Mouse (Mus musculus) adrenal gland, adult 18-20 months (tissue): Measurements from ENCODE around the gene Pacs2. TPM values are rescaled to one million over a fixed set of nuclear protein-coding genes. Genes with fewer than 3 reads are reported as not detected.

Experiments
- DNase-seq, 2 experiments: peaks; one replicate each; pipeline ENCODE4 v3.0.0; 2021 to 2022; ENCODE audit warnings: low spot score in 2 of 2
- total RNA-seq, 2 experiments: library from RNA; stranded (reverse); gene quantifications; 1 replicate in 1 of 2; 2 replicates in 1 of 2; pipeline ENCODE4 v1.2.3; 2021

The Pacs2 gene
- total RNA-seq, 2 experiments from 2014 or later, result 34.3 to 38.0 TPM

DNA sequence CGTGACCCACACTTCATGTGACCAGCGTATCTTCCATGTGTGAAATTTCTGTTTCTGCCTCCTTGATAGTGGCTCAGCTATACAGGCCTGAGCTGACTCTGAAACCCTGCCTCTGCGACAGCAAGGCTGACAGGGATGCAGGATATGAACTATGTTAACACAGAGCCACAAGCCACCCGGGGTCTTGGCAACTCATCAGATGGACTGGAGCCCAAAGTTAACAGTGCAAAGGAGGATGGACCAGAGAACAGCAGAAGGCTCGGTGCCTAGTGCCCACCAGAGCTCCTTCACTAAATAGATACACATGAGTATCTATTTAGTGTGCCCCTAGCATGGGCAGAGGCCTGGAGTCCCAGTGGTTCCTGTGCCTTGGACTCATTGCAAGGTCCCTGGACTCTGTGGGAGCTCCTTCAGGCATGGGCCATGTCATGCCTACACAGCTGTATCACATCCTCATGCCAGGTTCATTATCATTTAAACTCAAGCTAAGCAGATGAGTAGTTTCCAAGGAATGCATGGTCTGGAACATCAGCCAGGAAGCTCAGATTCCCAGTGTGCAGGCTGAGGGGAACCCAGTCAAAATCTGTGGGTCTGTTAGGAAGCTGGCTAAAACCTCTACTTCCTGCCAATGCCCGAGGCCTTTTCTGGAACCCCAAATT is 2.5 kb upstream of the Pacs2 start:
- no peak for DNase-seq

GRCm38 (mm10) chr12:113012443-113012842 is 1.9 kb upstream of the Pacs2 start:
- no peak for DNase-seq

DNA sequence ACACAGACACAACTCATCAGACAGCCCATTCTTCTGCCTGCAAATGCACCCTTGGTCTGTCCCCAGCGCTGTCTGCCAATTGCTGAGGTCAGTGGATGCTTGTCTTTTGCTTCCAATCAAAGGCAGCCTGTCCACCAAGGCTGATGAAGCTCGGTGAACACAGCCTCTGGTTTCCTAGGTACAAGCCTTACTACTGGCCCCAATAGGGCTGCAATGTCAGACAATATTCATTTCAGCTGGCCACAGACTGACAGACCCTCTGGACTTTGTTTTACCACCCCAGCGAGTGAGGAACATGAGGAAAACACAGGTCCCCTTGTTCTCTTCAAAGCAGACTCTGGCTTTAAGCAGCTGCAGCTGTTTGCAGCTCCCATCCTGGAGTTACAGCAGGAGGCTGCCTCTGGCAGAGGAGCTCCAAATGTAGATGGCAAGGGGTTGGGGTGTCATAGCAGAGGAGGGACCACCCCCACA is 1.3 kb upstream of the Pacs2 start:
- no peak for DNase-seq

DNA sequence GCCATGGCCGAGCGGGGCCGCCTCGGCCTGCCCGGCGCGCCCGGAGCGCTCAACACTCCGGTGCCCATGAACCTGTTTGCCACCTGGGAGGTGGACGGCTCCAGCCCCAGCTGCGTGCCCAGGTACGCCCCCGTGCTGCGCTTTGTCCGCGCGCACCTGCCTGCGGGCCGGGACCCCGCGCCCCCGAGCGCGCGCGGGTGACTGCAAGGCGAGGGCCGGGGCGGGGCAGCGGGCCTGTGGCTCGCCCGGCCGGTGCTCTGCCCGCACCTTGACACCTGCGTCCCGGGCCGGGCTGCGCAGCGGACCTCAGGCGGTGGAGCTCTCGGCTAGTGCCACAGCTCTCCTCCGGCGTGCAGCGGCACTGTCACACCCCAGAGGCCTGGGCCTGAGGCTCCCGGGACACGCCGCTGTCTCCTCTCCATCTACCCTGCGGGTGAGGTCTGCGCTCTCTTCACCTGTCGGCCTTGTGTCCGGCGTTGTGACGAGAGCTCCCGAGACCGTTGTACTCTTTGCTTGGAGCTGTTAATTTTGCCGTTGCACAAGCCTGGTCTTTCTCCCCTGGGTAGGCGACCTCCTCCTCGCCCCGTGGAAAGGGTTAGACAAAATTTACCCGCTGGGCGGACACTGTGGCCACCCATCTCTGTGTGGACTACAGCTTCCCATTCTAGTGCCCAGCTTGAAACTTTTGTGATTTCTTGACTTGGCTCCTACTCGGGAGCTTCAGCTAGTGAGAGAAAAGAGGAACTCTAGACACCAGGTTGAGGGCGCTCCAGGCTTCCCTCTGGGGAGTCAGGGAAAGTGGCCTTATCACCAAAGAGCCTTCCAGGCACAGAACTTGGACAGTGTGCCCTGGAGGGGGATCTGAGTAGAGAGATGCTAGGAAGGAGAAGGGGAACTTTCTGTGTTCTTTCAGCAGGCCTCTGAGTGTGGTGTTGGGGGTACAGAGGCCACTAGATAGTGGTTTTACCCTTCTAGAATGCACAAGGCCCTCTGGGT is 551 bp downstream of the Pacs2 start:
- DNase-seq, result peak; percentile 53 to 54

DNA sequence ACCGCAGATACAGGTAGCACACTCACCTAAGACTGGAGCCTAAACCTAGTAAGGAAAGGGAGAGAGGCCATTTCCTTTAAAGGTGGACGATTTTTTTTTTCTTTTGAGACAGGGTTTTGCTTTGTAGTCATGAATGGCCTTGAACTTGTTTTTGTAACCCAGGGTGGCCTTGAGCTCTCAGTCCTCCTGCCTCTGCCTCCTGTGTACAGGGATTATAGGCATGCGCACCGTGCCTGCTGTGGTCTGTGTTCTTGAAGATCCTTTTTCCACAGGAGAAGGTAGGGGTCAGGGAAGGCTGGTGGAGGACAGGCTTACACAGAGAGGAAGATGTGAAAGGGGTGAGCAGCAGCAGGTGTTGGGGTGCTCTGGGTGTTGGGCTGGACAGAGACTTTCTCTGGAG is 1.6 kb downstream of the Pacs2 start:
- DNase-seq, result no peak

GRCm38 (mm10) chr12:113016976-113017375 is 2.7 kb downstream of the Pacs2 start:
- no peak for DNase-seq

DNA sequence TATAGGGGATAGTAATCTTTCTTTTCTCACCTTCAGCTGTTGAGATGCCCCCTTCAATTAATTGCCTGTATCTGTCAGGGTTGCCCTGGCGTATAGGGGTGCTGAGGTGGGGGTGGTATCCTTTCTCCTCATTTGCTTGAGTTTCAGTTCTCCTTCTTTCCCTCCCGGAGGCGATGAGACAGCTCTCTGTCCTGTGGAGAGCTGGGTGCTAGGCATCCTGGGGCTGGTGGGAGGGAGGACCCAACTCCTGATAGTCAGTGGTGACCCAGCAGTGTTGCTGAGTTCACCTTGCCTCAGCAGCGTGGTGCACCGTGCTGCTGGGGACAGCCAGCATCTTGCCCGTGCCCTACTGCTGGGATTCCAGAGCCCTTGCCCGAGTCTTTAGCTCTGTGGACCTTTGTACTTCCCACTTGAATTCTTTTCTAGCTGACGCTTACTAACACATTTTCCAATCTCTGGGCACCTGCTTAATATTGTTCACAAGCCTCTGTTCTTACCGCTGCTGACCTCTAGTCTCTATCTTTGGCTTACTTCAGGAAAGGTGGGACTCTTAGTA is 3.2 kb downstream of the Pacs2 start:
- no peak for DNase-seq

DNA sequence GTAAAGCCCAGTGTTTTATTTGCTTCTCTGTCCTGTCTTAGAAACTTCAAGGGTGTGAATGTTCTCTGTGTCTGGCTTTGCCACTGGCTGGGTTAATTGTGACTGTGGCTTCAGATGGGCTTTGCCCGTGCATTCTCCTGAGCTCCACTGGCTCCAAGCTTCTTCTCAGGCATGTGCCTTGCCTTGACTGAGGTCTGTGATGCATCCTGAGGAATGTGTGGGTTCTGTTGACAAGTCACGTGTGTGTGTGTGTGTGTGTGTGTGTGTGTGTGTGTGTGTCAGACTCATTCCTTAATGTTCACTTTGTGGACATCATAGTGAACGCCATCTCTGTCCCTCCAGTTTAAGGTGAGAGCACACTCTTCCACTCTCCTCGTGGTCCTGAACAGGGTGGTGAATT is 4.5 kb downstream of the Pacs2 start:
- no peak for DNase-seq

- no peak for DNase-seq
Observed at GRCm38 (mm10) chr12:113021488-113021887, 7.2 kb downstream of the Pacs2 start.

DNA sequence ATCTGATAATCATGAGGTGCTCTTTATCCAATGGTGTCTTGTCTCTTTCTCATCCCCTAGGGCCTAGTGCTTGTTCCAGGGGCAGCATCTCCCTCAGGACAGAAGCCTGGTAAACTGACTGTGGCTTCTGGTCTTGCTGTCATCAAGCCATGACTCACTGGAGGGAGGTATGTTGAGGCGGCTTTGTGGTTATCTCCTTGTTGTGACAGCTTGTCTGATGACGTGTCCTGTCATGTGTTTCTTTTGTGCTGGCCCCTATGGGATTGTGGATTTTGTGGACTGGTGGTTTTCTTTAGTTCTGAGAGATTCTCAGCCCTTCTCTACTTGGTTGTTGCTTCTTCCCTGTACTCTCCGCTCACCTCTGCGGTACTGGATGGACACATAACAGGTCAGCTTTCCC is 8.8 kb downstream of the Pacs2 start:
- DNase-seq, result no peak

- DNase-seq, result no peak
Observed at GRCm38 (mm10) chr12:113026557-113026956, 12.2 kb downstream of the Pacs2 start.

- DNase-seq, result no peak
Observed at GRCm38 (mm10) chr12:113027495-113027894, 13.2 kb downstream of the Pacs2 start.

DNA sequence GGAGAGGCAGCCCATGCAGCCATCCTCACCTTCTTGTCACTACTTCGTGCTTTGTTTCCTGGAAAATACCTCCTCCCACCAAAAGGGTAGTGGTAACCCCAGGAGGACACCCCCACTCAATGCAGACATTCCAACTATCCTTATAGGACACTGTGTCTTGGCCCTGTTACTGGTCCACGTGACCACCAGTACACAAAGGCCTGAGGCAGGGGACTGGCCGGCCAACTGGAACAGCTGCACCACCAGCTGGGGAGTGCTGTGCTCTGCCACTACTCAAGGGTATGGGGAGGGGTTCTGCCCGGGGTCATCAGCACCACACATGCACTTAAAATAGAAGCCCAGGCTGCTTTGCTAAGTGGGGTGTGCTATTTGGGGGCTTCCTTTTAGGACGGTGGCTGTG is 13.8 kb downstream of the Pacs2 start:
- no peak for DNase-seq

DNA sequence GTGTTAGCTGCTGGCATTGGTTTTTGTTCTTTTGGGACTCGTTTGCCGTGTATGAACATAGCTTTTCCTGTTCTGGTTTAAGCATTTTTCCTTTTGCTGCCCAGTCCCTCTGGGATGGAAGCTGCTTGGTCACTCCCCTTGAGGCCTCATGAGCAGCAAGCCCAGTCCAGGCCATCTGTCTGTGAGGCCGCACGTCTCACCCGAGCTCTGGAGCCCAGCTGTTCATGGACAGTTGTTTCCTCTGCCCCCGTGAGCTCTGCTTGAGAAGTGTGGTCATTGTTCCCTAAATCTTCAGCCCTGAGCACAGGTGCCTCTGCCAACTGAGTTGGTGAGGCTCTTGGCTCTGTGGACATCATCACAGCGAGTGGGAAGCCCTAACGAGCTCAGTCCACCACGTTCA is 14.6 kb downstream of the Pacs2 start:
- no peak for DNase-seq

GRCm38 (mm10) chr12:113030046-113030445 is 15.7 kb downstream of the Pacs2 start:
- no peak for DNase-seq

GRCm38 (mm10) chr12:113030993-113031392 is 16.7 kb downstream of the Pacs2 start:
- no peak for DNase-seq

DNA sequence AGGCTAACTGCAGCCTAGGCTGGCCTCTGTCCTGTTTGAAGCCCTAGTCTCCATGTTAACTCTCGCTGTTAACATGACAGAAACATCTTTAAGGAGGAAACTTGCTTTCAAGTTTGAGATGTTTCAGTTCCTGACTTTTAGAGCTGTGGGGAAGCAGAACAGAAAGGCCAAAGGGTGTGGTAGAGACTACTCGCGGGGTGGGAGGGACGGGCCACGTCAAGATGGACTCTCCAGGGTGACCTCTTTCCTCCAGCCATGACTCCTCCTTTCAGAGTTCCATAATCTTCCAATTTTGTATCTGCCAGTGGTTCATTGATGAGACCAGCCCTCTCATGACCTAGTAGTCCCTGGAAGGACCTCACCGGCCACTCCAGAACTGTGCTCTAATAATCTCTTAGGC is 17.1 kb downstream of the Pacs2 start:
- no peak for DNase-seq

DNA sequence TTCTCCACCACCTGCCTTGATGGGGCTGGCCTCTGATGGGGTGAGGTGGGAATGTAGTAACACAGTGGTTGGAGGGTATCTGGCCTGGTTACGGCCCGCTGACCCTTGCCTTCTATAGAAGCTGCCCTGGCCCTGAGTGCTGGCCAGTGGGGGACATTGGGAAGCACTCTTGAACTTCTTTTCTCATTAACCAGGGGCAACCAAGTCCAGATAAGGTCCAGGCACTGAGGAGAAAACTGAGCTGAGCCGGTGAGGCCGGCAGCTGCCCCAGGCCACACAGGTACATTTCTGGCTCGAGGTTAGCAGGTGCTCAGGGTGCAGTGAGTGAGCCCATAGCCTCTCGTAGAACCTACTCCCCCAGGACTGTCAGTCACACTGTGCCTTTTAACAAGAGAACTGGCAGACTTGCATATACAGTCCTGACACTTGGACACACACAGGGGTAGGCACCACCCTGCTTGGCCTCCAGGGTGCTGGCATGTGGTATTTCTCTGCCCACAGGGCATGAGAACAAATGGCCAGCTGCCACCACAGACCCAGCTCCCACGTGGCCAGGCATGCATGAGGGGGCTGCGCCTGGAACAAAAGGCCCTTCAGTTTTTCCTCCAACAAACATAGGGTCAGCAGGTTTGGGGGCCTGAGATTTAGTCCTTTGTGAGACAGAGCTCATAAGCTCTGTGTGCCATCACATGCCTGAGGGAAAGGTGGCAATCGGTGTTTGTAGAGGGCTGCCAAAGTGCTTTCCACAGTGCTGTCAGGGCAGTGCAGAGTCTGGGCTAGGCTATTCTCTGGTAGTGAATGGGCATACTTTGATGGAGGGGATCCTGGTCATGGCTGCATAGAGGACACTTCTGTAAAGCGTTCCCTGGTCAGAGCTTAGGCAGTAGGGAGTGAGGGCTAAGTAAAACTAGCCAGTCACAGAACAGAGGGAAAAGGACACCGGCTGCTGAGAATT is 18.3 kb downstream of the Pacs2 start:
- DNase-seq, result no peak

DNA sequence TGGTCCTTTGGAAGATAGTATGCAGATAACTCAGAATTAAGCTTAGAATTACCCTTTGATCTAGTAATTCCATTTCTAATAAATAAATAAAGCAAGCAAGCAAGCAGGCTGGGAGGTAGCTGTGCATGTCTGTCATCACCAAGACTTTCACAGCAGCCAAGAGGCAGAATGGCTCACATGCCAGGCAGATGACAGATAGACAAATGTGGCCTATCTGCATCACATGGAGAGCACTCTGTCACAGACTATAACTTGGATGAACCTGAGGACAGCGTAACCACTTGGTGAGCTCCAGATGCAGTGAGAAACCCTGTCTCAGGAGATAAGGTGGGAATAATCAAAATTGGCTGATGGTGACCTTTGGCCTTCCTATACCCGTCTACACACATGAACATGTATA is 20.8 kb downstream of the Pacs2 start:
- DNase-seq, result no peak

DNA sequence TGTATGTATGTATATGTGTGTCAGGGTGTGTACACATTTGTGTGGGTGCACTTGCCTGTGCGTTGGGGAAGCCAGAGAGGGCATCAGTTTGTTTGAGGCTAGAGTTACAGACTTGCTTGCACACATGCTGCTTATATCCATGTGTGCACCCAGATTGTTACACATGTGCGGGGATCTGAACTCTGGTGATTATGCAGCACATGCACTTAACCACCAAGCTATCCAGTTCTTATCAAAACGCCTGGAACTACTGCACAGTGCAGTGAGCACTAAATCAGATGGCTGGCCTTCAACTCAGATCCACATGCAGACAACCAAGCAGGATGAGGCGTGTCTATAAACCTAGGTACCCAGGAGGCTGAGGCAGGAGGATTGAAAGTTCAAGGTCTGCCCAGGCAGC is 22.7 kb downstream of the Pacs2 start:
- no peak for DNase-seq

DNA sequence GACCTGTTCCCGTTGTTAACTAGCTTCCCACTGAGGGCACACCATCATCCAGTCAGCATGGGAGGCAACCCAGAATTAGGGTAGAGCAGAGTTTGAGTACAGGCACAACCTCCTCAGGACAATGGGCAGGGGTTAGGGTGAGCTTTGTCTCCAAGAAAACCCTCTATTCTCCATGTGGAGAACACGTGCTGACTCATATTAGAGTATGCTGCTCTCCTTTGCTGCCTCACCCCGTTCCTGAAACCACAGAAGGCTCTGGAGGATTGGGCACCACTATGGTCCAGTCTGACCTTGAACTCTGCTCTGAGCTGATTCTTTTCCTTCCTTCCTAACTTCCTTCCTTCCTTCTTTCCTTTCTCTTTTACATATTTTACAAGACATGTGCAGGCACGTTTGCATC is 24.1 kb downstream of the Pacs2 start:
- DNase-seq, result no peak
